ENCODE assay signal across 1 mouse cellular context in the genomic region with DNA sequence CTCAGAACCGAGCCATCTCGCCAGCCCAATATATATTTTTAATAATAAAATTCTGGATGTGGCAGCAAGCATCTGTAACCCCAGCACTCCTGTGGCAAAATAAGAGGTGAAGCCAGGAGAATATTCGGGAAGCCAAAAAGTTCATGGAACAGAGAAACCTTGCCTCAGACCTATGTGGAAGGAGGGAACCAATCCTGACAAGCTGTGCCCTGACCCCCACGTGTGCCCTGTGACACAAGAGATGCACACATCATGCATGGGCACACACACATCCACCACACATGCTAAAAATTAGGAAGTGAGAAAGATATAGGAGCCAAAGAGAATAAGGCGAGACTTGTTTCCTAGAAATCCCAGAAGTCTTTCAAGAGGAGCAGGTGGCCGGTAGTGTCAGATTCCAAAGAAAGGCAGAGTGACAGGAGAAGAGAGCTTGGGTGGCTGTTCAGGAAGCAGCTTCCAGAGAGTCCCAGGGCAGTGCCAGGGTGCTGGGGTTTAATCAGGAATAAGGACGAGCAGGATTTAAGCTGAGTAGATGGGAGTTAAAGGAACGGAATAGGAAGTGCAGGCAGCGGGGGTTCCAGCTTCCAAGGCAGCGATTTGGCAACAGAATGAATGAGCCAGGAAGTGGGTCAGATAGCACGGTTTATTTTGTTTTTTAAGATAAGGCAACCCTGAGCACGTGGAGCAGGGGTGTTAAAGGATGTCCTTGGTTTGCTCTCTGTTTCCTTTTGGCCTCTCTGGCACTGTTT.
TF ChIP-seq lines count a peak whose summit lies in the region.

No protein-coding gene starts in this region.

TF ChIP-seq in myocyte, 11 proteins besides CTCF, POLR2A, EP300 and RAD21:
- TF ChIP-seq TCF12 (IDR thresholded peaks at IDR 0.05; ENCODE audit: insufficient read depth, poor library complexity, severe bottlenecking) (peak; percentile 41), POLR2AphosphoS2 (IDR thresholded peaks at IDR 0.05; ENCODE audit: insufficient read length, low read depth) (no peak), MYOG (IDR thresholded peaks at IDR 0.05; ENCODE audit: control insufficient read depth in 1 of 3, insufficient read depth in 1 of 3, insufficient read length in 2 of 3, low read depth in 2 of 3) (peak in 1 of 3 experiments; percentile 74), REST (IDR thresholded peaks at IDR 0.05; ENCODE audit: insufficient read depth, insufficient read length) (no peak), CEBPB (IDR thresholded peaks at IDR 0.05; ENCODE audit: insufficient read depth, poor library complexity, severe bottlenecking) (no peak), MAX (IDR thresholded peaks at IDR 0.05; ENCODE audit: low read depth) (no peak), SRF (IDR thresholded peaks at IDR 0.05; ENCODE audit: control insufficient read depth, insufficient read length, low read depth) (no peak), E2F4 (IDR thresholded peaks at IDR 0.05; ENCODE audit: insufficient read depth) (no peak), USF1 (IDR thresholded peaks at IDR 0.05; ENCODE audit: low read depth) (no peak), MYOD1 (IDR thresholded peaks at IDR 0.05; ENCODE audit: control insufficient read depth in 1 of 3, insufficient read length in 2 of 3, low read depth in 2 of 3) (peak; percentile 32 to 48 (median 45)), TCF3 (IDR thresholded peaks at IDR 0.05; ENCODE audit: insufficient read length, low read depth) (no peak)
TF ChIP-seq in myocyte: peak in this region for 3.
